Mouse (Mus musculus) lung, postnatal 0 days (tissue): ENCODE data around the gene Ptpn4. TPM values are rescaled to one million over a fixed set of nuclear protein-coding genes. Genes with fewer than 3 reads are reported as not detected.

Experiments
- ATAC-seq: fragments of 200-750 bp; cut with Nextera tagmentation; 2 replicates; pipeline ENCODE4 v1.8.0; 2017; ENCODE audit warnings: moderate library complexity
- DNase-seq: peaks from one replicate; pipeline ENCODE4 v3.0.0-alpha.2; 2016; ENCODE audit warnings: low spot score
- H3K27ac ChIP-seq: fragments of 300-500 bp; sonication (generic); 2 replicates; pipeline ENCODE4 v1.5.1; 2014; ENCODE audit warnings: antibody characterized with exemption, mild to moderate bottlenecking, low read length, mixed read lengths
- H3K27me3 ChIP-seq: fragments of 300-500 bp; sonication (generic); replicated peaks from 2 replicates; pipeline ENCODE4 v1.6.1; 2014; ENCODE audit warnings: low read length, mixed read lengths; ENCODE audit not compliant: insufficient read depth
- H3K36me3 ChIP-seq: fragments of 300-500 bp; sonication (generic); 2 replicates; pipeline ENCODE4 v1.6.1; 2014; ENCODE audit warnings: low read length, mixed read lengths; ENCODE audit not compliant: insufficient read depth
- H3K4me1 ChIP-seq: fragments of 300-500 bp; sonication (generic); 2 replicates; pipeline ENCODE4 v1.6.1; 2014; ENCODE audit warnings: antibody characterized with exemption, low read depth, low read length, mixed read lengths; ENCODE audit not compliant: insufficient read depth
- H3K4me2 ChIP-seq: fragments of 300-500 bp; sonication (generic); replicated peaks from 2 replicates; pipeline ENCODE4 v1.6.1; 2014; ENCODE audit warnings: low read depth, mild to moderate bottlenecking, low read length, moderate library complexity, mixed read lengths
- H3K4me3 ChIP-seq: fragments of 300-500 bp; sonication (generic); 2 replicates; pipeline ENCODE4 v1.5.1; 2014; ENCODE audit warnings: low read depth, low read length
- H3K9ac ChIP-seq: fragments of 300-500 bp; sonication (generic); replicated peaks from 2 replicates; pipeline ENCODE4 v1.6.1; 2014; ENCODE audit warnings: low read depth, mild to moderate bottlenecking
- H3K9me3 ChIP-seq: fragments of 300-500 bp; sonication (generic); 2 replicates; pipeline ENCODE4 v1.6.1; 2016; ENCODE audit warnings: low read length, mixed read lengths
- CTCF ChIP-seq: IDR thresholded peaks from 2 replicates; pipeline ENCODE4 v1.5.1; 2016; ENCODE audit warnings: antibody characterized with exemption, mild to moderate bottlenecking
- EP300 ChIP-seq: IDR thresholded peaks from 2 replicates; pipeline ENCODE4 v1.6.1; 2016; ENCODE audit warnings: antibody characterized with exemption, mild to moderate bottlenecking, control low read depth
- WGBS: fragments of 180-500 bp; shearing (Covaris S2); extraction: QIAGEN DNeasy Blood & Tissue Kit; methylation state at CpG from one replicate; pipeline ENCODE4 v1.1.7; 2014; 5-methylcytosine and 5-hydroxymethylcytosine counted together
- polyA plus RNA-seq: library from polyadenylated mRNA; unstranded; fragments of >200 nt; fragmentation: Nextera tagmentation; extraction: Ambion mirVana; gene quantifications from 2 replicates; pipeline ENCODE4 v1.2.1, GENCODE M21; 2015

Ptpn4 gene
- polyA plus RNA-seq, 1 experiment from 2014 or later: 4.8 TPM

DNA sequence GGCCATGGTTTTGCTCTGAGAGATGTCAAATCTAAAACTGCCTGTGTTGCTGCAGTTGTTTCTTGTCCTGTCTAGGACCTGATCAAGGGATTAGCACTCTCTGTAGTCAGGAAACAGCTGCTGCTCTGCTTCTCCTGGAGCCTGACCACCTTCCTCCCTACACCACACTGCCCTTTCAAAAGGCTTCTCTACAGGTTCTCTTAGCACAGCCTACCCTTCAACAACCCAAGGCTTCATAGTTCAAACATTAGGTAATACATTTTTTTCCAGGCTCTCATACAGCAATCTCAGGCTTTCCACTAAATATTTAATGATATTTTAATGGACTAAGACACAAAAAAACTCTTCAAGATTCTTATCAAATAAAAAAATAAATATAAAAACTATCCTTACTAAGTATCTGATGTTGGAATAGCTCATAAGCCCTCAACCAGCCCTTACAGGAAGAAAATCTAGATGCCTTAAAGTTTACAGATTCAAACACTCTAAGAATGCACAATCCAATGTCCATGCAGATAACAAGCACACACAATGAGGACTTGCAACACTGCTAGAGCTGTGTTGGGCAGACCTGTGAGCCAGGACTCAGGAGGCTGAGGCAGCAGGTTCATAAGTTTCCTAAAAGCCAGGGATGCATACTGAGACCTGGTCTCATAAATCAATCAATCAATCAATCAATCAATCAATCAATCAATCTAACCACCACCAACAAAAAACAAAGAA, 196.2 kb downstream of the Ptpn4 start:
- H3K9me3 ChIP-seq: no peaks in the 10 kb centered on the region
- H3K27ac ChIP-seq: no peak overlapping the region
- H3K36me3 ChIP-seq: no peaks in the 10 kb centered on the region
- peak; percentile 67 for DNase-seq
- H3K9ac ChIP-seq: no peak overlapping the region
- H3K27me3 ChIP-seq: no peaks in the 10 kb centered on the region
- TF ChIP-seq CTCF: no peak
- peak; percentile 63; the same call in 1 of the 2 replicates for TF ChIP-seq EP300
- no peaks in the 10 kb centered on the region for H3K4me1 ChIP-seq
- no peak overlapping the region for H3K4me3 ChIP-seq
- no peak overlapping the region for H3K4me2 ChIP-seq
- ATAC-seq: peak; percentile 89

GRCm38 (mm10) chr1:119640006-119640405, 197.4 kb downstream of the Ptpn4 start:
- no peak for TF ChIP-seq EP300
- no peak for TF ChIP-seq CTCF
- Histone ChIP-seq H3K36me3 (no peaks in the 10 kb centered on the region), H3K27ac (no peak overlapping the region), H3K4me3 (no peak overlapping the region), H3K9ac (no peak overlapping the region), H3K4me1 (no peaks in the 10 kb centered on the region), H3K27me3 (no peaks in the 10 kb centered on the region), H3K4me2 (no peak overlapping the region), H3K9me3 (no peaks in the 10 kb centered on the region)
- ATAC-seq (no peak), DNase-seq (peak; percentile 61)
- 34% methylated on average over 2 of the region's 2 CpGs for WGBS

- ATAC-seq: no peak
- no peaks in the 10 kb centered on the region for H3K4me1 ChIP-seq
- no peak for TF ChIP-seq EP300
- TF ChIP-seq CTCF: no peak
- no peak overlapping the region for H3K4me2 ChIP-seq
- DNase-seq: no peak
- H3K9ac ChIP-seq: no peak overlapping the region
- no peaks in the 10 kb centered on the region for H3K9me3 ChIP-seq
- no peaks in the 10 kb centered on the region for H3K36me3 ChIP-seq
- no peaks in the 10 kb centered on the region for H3K27me3 ChIP-seq
- H3K27ac ChIP-seq: no peak overlapping the region
- WGBS: 67% methylated on average over 6 of the region's 6 CpGs
- no peak overlapping the region for H3K4me3 ChIP-seq
Observed at GRCm38 (mm10) chr1:119637188-119638023, 200.0 kb downstream of the Ptpn4 start.

DNA sequence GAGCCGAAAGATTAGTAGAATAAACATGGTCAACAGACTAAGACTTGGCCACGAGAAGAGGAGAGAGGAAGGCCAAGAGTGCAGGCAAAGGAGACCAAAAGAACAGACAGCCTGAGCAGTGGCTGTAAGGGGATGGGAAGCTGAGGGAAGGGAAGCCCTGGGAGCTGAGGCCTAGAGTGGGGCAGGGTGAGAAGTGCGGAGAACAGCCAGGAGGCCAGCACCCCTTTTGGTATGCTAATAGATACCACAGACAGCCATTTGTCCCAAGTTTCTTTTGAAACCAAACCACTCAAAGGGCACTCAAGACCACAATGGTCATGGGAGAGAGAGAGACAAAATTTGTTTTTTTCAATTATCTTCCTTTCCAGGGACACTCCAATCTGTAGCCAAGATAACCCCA, 202.7 kb downstream of the Ptpn4 start:
- TF ChIP-seq CTCF (no peak), EP300 (no peak)
- ATAC-seq: no peak
- no peak overlapping the region for H3K9ac ChIP-seq

GRCm38 (mm10) chr1:119630428-119630827, 207.0 kb downstream of the Ptpn4 start:
- Histone ChIP-seq H3K27me3 (no peaks in the 10 kb centered on the region), H3K4me1 (no peaks in the 10 kb centered on the region), H3K9me3 (no peaks in the 10 kb centered on the region), H3K27ac (no peak overlapping the region), H3K36me3 (no peaks in the 10 kb centered on the region), H3K4me2 (no peak overlapping the region), H3K9ac (no peak overlapping the region), H3K4me3 (no peak overlapping the region)
- ATAC-seq (no peak), DNase-seq (no peak)
- TF ChIP-seq CTCF (no peak), EP300 (no peak)
- WGBS: 59% methylated on average over 1 of the region's 1 CpGs

More for the DNA sequence above, 202.7 kb downstream of the Ptpn4 start:
- no peak overlapping the region for H3K4me3 ChIP-seq
- H3K9me3 ChIP-seq: no peaks in the 10 kb centered on the region
- no peaks in the 10 kb centered on the region for H3K36me3 ChIP-seq
- no peaks in the 10 kb centered on the region for H3K4me1 ChIP-seq
- no peak for DNase-seq
- H3K27me3 ChIP-seq: no peaks in the 10 kb centered on the region
- 57% methylated on average over 3 of the region's 3 CpGs for WGBS
- H3K27ac ChIP-seq: no peak overlapping the region
- no peak overlapping the region for H3K4me2 ChIP-seq

GRCm38 (mm10) chr1:119626837-119627236, 210.6 kb downstream of the Ptpn4 start:
- H3K4me2 ChIP-seq: no peak overlapping the region
- 49% methylated on average over 4 of the region's 4 CpGs for WGBS
- H3K4me3 ChIP-seq: no peak overlapping the region
- H3K27ac ChIP-seq: peak overlapping the region; percentile 40; the same call in 1 of the 2 replicates
- H3K36me3 ChIP-seq: no peaks in the 10 kb centered on the region
- no peaks in the 10 kb centered on the region for H3K27me3 ChIP-seq
- no peak for TF ChIP-seq EP300
- no peak for TF ChIP-seq CTCF
- no peak overlapping the region for H3K9ac ChIP-seq
- DNase-seq (no peak), ATAC-seq (no peak)
- no peaks in the 10 kb centered on the region for H3K9me3 ChIP-seq
- peaks cover 3% of the 10 kb centered on the region; the same call in 1 of the 2 replicates for H3K4me1 ChIP-seq
